Mouse (Mus musculus) liver, embryonic 14.5 days (tissue): ENCODE data around the gene Mycn. TPM values are rescaled to one million over a fixed set of nuclear protein-coding genes. Genes with fewer than 3 reads are reported as not detected.

ENCODE experiments used
- ATAC-seq: fragments of 200-750 bp; cut with Nextera tagmentation; 2 replicates; pipeline ENCODE4 v1.8.0; 2017; ENCODE audit warnings: moderate number of reproducible peaks, mild to moderate bottlenecking, moderate library complexity; ENCODE audit not compliant: insufficient read depth
- DNase-seq, 3 experiments: peaks; one replicate each; pipeline ENCODE4 v3.0.0-alpha.2; 2012 to 2013; ENCODE audit warnings: low read depth in 3 of 3, low spot score in 3 of 3
- H3K27ac ChIP-seq: fragments of 300-500 bp; sonication (generic); 2 replicates; pipeline ENCODE4 v1.5.1; 2014; ENCODE audit warnings: moderate library complexity, mild to moderate bottlenecking, control low read depth, inconsistent platforms
- H3K27me3 ChIP-seq: fragments of 300-500 bp; sonication (generic); 2 replicates; pipeline ENCODE4 v1.6.1; 2014; ENCODE audit warnings: mild to moderate bottlenecking, low read length, moderate library complexity; ENCODE audit not compliant: control insufficient read depth, insufficient read depth
- H3K36me3 ChIP-seq: fragments of 300-500 bp; sonication (generic); replicated peaks from 2 replicates; pipeline ENCODE4 v1.6.1; 2014; ENCODE audit warnings: low read depth; ENCODE audit not compliant: control insufficient read depth, insufficient read depth
- H3K4me1 ChIP-seq, 2 experiments: fragments of 200-500 bp in 1 of 2; fragments of 300-500 bp in 1 of 2; sonication (generic) in 1 of 2; replicated peaks; 2 replicates each; pipeline ENCODE4 v1.6.1; 2012 to 2014; ENCODE audit warnings: antibody characterized with exemption in 1 of 2, inconsistent platforms in 1 of 2, low read length in 1 of 2; ENCODE audit not compliant: control insufficient read depth in 2 of 2, insufficient read depth in 2 of 2
- H3K4me2 ChIP-seq: fragments of 300-500 bp; sonication (generic); 2 replicates; pipeline ENCODE4 v1.6.1; 2014; ENCODE audit warnings: low read depth, mild to moderate bottlenecking, control low read depth, moderate library complexity
- H3K4me3 ChIP-seq, 2 experiments: fragments of 200-500 bp in 1 of 2; fragments of 300-500 bp in 1 of 2; sonication (generic) in 1 of 2; 2 replicates each; pipeline ENCODE4 v1.5.1; 2012 to 2014; ENCODE audit warnings: low read depth in 2 of 2, low read length in 2 of 2, mild to moderate bottlenecking in 2 of 2, control low read depth in 1 of 2, inconsistent platforms in 1 of 2, moderate library complexity in 1 of 2; ENCODE audit not compliant: insufficient read depth in 1 of 2
- H3K9ac ChIP-seq: fragments of 300-500 bp; sonication (generic); replicated peaks from 2 replicates; pipeline ENCODE4 v1.6.1; 2014; ENCODE audit warnings: mild to moderate bottlenecking, control low read depth, moderate library complexity
- H3K9me3 ChIP-seq: fragments of 300-500 bp; sonication (generic); 2 replicates; pipeline ENCODE4 v1.6.1; 2016; ENCODE audit warnings: low read length, mixed read lengths; ENCODE audit not compliant: control insufficient read depth
- CTCF ChIP-seq: IDR thresholded peaks from 2 replicates; pipeline ENCODE4 v1.5.1; 2016; ENCODE audit warnings: antibody characterized with exemption, low read depth, control low read depth
- EP300 ChIP-seq: IDR thresholded peaks from 2 replicates; pipeline ENCODE4 v1.6.1; 2016; ENCODE audit warnings: antibody characterized with exemption, low read depth
- WGBS: fragments of 180-500 bp; shearing (Covaris S2); extraction: QIAGEN DNeasy Blood & Tissue Kit; methylation state at CpG from one replicate; pipeline ENCODE4 v1.1.7; 2014; ENCODE audit not compliant: insufficient replicate concordance; 5-methylcytosine and 5-hydroxymethylcytosine counted together
- polyA plus RNA-seq, 2 experiments: library from polyadenylated mRNA; depleted of rRNA in 1 of 2; stranded (reverse) in 1 of 2; unstranded in 1 of 2; fragments of >200 nt; fragmentation: Nextera tagmentation in 1 of 2; extraction: Ambion mirVana in 1 of 2; gene quantifications; 2 replicates each; pipeline versions ENCODE4 v1.2.1 to v1.2.3; 2012 to 2014

The Mycn gene
- polyA plus RNA-seq, 2 experiments: 2.9 to 3.9 TPM

GRCm38 (mm10) chr12:12886191-12886889 lies 55.4 kb downstream of the Mycn start:
- H3K4me3 ChIP-seq: no peak overlapping the region
- H3K4me2 ChIP-seq: no peak overlapping the region
- no peak for DNase-seq
- no peaks in the 10 kb centered on the region for H3K9me3 ChIP-seq
- WGBS: 62% methylated on average over 15 of the region's 15 CpGs
- no peaks in the 10 kb centered on the region for H3K4me1 ChIP-seq
- H3K36me3 ChIP-seq: no peaks in the 10 kb centered on the region
- H3K27ac ChIP-seq: no peak overlapping the region
- H3K27me3 ChIP-seq: no peaks in the 10 kb centered on the region
- no peak overlapping the region for H3K9ac ChIP-seq
- TF ChIP-seq CTCF (no peak), EP300 (no peak)
- ATAC-seq: no peak
